Mouse (Mus musculus): Measurements from ENCODE around the gene Ankrd27. TPM values are rescaled to one million over a fixed set of nuclear protein-coding genes. Genes with fewer than 3 reads are reported as not detected.

Gene Ankrd27
- polyA plus RNA-seq, 1 experiment from 2014 or later = 31.4 TPM

GRCm38 (mm10) chr7:35583476-35584025 is 2.5 kb upstream of the Ankrd27 start:
- ChIA-PET CTCF (interaction anchor here (1.1 to 4.1 kb wide), 4 partner anchors 21 to 102 kb away, joined by 3 to 11 read pairs (median 4); no protein-coding TSS in a partner anchor), POLR2A (no interaction called here)
- no peak for DNase-seq (ENCODE audit: low read depth, low spot score)
- TF ChIP-seq CTCF (IDR thresholded peaks at IDR 0.05) = no peak
- in situ Hi-C loops (cut with MboI; ENCODE audit: low pct_unique_long_range_greater_than_20kb) = loop anchor here (10.0 to 25.0 kb wide), 2 partner anchors 51 to 1779 kb away; no protein-coding TSS in a partner anchor
- no peak for ATAC-seq
- peaks cover 15% of the 10 kb centered on the region for H3K27me3 ChIP-seq

- ChIA-PET CTCF (interaction anchor here (1.1 to 4.1 kb wide), 3 partner anchors 22 to 101 kb away, joined by 3 to 11 read pairs (median 3); no protein-coding TSS in a partner anchor), POLR2A (no interaction called here)
- peaks cover 15% of the 10 kb centered on the region for H3K27me3 ChIP-seq
- ATAC-seq (no peak), DNase-seq (ENCODE audit: low read depth, low spot score) (no peak)
- in situ Hi-C loops (cut with MboI; ENCODE audit: low pct_unique_long_range_greater_than_20kb) = loop anchor here (10.0 to 25.0 kb wide), 2 partner anchors 51 to 1778 kb away; no protein-coding TSS in a partner anchor
- no peak for TF ChIP-seq CTCF (IDR thresholded peaks at IDR 0.05)
Measured at GRCm38 (mm10) chr7:35584068-35584785, 1.8 kb upstream of the Ankrd27 start.

- ATAC-seq (no peak), DNase-seq (ENCODE audit: low read depth, low spot score) (no peak)
- POLR2A ChIA-PET = no interaction called here
- CTCF ChIA-PET = interaction anchor here (1.3 to 4.1 kb wide), 3 partner anchors 9 to 31 kb away, joined by 6 to 11 read pairs (median 7); no protein-coding TSS in a partner anchor
- H3K27me3 ChIP-seq = peaks cover 15% of the 10 kb centered on the region
- in situ Hi-C loops (cut with MboI; ENCODE audit: low pct_unique_long_range_greater_than_20kb) = loop anchor here (10.0 to 25.0 kb wide), 2 partner anchors 50 to 1778 kb away; no protein-coding TSS in a partner anchor
- TF ChIP-seq CTCF (IDR thresholded peaks at IDR 0.05) = no peak
Measured at GRCm38 (mm10) chr7:35584786-35585190, 1.3 kb upstream of the Ankrd27 start.

- CTCF ChIA-PET = interaction anchor here (1.3 to 4.1 kb wide), 3 partner anchors 10 to 32 kb away, joined by 6 to 11 read pairs (median 7); no protein-coding TSS in a partner anchor
- in situ Hi-C loops (cut with MboI; ENCODE audit: low pct_unique_long_range_greater_than_20kb) = loop anchor here (10.0 to 25.0 kb wide), 2 partner anchors 49 to 1777 kb away; no protein-coding TSS in a partner anchor
- peak; percentile 49 for DNase-seq (ENCODE audit: low read depth, low spot score)
- H3K27me3 ChIP-seq = peaks cover 15% of the 10 kb centered on the region
- TF ChIP-seq CTCF (IDR thresholded peaks at IDR 0.05) = no peak
- POLR2A ChIA-PET = interaction anchor here (0.6 kb wide), 1 partner anchor 8 kb away, joined by 3 read pairs; no protein-coding TSS in a partner anchor
- peak; percentile 68 for ATAC-seq
Measured at GRCm38 (mm10) chr7:35585191-35586054, 621 bp upstream of the Ankrd27 start, which contains the start of gene Rgs9bp. Gene Rgs9bp, minus strand, starts transcription at chr7:35585582.

GRCm38 (mm10) chr7:35586906-35587445 is 932 bp downstream of the Ankrd27 start:
- no peak for TF ChIP-seq CTCF (IDR thresholded peaks at IDR 0.05)
- peaks cover 10% of the 10 kb centered on the region for H3K27me3 ChIP-seq
- ChIA-PET CTCF (interaction anchor here (2.6 kb wide), 1 partner anchor 10 kb away, joined by 7 read pairs; no protein-coding TSS in a partner anchor), POLR2A (no interaction called here)
- DNase-seq (ENCODE audit: low read depth, low spot score) (no peak), ATAC-seq (no peak)
- in situ Hi-C loops (cut with MboI; ENCODE audit: low pct_unique_long_range_greater_than_20kb) = loop anchor here (10.0 to 25.0 kb wide), 2 partner anchors 48 to 1775 kb away; no protein-coding TSS in a partner anchor

GRCm38 (mm10) chr7:35587728-35588127 is 1.7 kb downstream of the Ankrd27 start:
- in situ Hi-C loops (cut with MboI; ENCODE audit: low pct_unique_long_range_greater_than_20kb) = loop anchor here (10.0 to 25.0 kb wide), 2 partner anchors 47 to 1775 kb away; no protein-coding TSS in a partner anchor
- no peak for TF ChIP-seq CTCF (IDR thresholded peaks at IDR 0.05)
- no peak for DNase-seq (ENCODE audit: low read depth, low spot score)
- ATAC-seq = no peak
- peaks cover 6% of the 10 kb centered on the region for H3K27me3 ChIP-seq
- ChIA-PET CTCF (no interaction called here), POLR2A (no interaction called here)

- in situ Hi-C loops (cut with MboI; ENCODE audit: low pct_unique_long_range_greater_than_20kb) = loop anchor here (10.0 to 25.0 kb wide), 2 partner anchors 46 to 1773 kb away; no protein-coding TSS in a partner anchor
- no peak for ATAC-seq
- DNase-seq (ENCODE audit: low read depth, low spot score) = no peak
- TF ChIP-seq CTCF (IDR thresholded peaks at IDR 0.05) = no peak
- ChIA-PET CTCF (no interaction called here), POLR2A (no interaction called here)
- peaks cover 6% of the 10 kb centered on the region for H3K27me3 ChIP-seq
Measured at GRCm38 (mm10) chr7:35588680-35589428, 2.8 kb downstream of the Ankrd27 start.

GRCm38 (mm10) chr7:35589485-35589884 is 3.4 kb downstream of the Ankrd27 start:
- ATAC-seq (no peak), DNase-seq (ENCODE audit: low read depth, low spot score) (no peak)
- ChIA-PET POLR2A (no interaction called here), CTCF (interaction anchor here (1.0 kb wide), 1 partner anchor 9 kb away, joined by 3 read pairs; no protein-coding TSS in a partner anchor)
- peaks cover 2% of the 10 kb centered on the region for H3K27me3 ChIP-seq
- in situ Hi-C loops (cut with MboI; ENCODE audit: low pct_unique_long_range_greater_than_20kb) = loop anchor here (10.0 to 25.0 kb wide), 2 partner anchors 45 to 1773 kb away; no protein-coding TSS in a partner anchor
- TF ChIP-seq CTCF (IDR thresholded peaks at IDR 0.05) = no peak

- no peak for ATAC-seq
- no peak for DNase-seq (ENCODE audit: low read depth, low spot score)
- in situ Hi-C loops (cut with MboI; ENCODE audit: low pct_unique_long_range_greater_than_20kb) = loop anchor here (25.0 kb wide), 1 partner anchor 1772 kb away; no protein-coding TSS in a partner anchor
- TF ChIP-seq CTCF (IDR thresholded peaks at IDR 0.05) = no peak
- no peaks in the 10 kb centered on the region for H3K27me3 ChIP-seq
- POLR2A ChIA-PET = no interaction called here
- CTCF ChIA-PET = interaction anchor here (1.0 kb wide), 1 partner anchor 7 kb away, joined by 3 read pairs; no protein-coding TSS in a partner anchor
Measured at GRCm38 (mm10) chr7:35590731-35591191, 4.7 kb downstream of the Ankrd27 start.

All from Patski (cell line).